Mouse (Mus musculus) left cerebral cortex, postnatal 25 days (tissue): ENCODE data around the gene Raf1. TPM values are rescaled to one million over a fixed set of nuclear protein-coding genes. Genes with fewer than 3 reads are reported as not detected.
A peak's percentile ranks its signal among the peaks of the same experiment; 100 is the strongest.

Experiments used
- DNase-seq, 2 experiments: peaks; one replicate each; pipeline ENCODE4 v3.0.0; 2022; ENCODE audit warnings: low spot score in 2 of 2, mixed read lengths in 1 of 2
- intact Hi-C: fragments of 180-260 bp; cut with DNase I; formaldehyde crosslinking; loops from one replicate; pipeline ENCODE4 v1.15.1; 2025
- total RNA-seq, 2 experiments: library from RNA; stranded (reverse); gene quantifications; 2 replicates each; pipeline ENCODE4 v1.2.3; 2021

Gene Raf1
- total RNA-seq, 2 experiments from 2014 or later, result 83.1 to 109 TPM

- intact Hi-C loops, result no loop called here
- no peak for DNase-seq
Measured at GRCm38 (mm10) chr6:115631056-115631795, 45.2 kb downstream of the Raf1 start.

GRCm38 (mm10) chr6:115626121-115626520 lies 50.3 kb downstream of the Raf1 start:
- DNase-seq, result no peak
- intact Hi-C loops, result no loop called here

- intact Hi-C loops, result no loop called here
- DNase-seq, result no peak
Measured at GRCm38 (mm10) chr6:115620942-115621341, 55.5 kb downstream of the Raf1 start.

- intact Hi-C loops, result no loop called here
- DNase-seq, result no peak
Measured at GRCm38 (mm10) chr6:115619818-115620217, 56.6 kb downstream of the Raf1 start.

GRCm38 (mm10) chr6:115615983-115616382 lies 60.5 kb downstream of the Raf1 start:
- intact Hi-C loops, result no loop called here
- no peak for DNase-seq

GRCm38 (mm10) chr6:115613793-115614192 lies 62.6 kb downstream of the Raf1 start:
- peak in 1 of 2 experiments; percentile 77 for DNase-seq
- intact Hi-C loops, result loop anchor here (5.0 kb wide), 1 partner anchor 194 kb away; the partner anchor contains the start of gene Rpl32

- no peak for DNase-seq
- intact Hi-C loops, result loop anchor here (5.0 kb wide), 1 partner anchor 197 kb away; the partner anchor contains the start of gene Rpl32
Measured at GRCm38 (mm10) chr6:115610301-115610700, 66.1 kb downstream of the Raf1 start.

GRCm38 (mm10) chr6:115609121-115609520 lies 67.3 kb downstream of the Raf1 start:
- intact Hi-C loops, result no loop called here
- no peak for DNase-seq

GRCm38 (mm10) chr6:115607429-115607828 lies 69.0 kb downstream of the Raf1 start:
- intact Hi-C loops, result no loop called here

GRCm38 (mm10) chr6:115606461-115606860 lies 70.0 kb downstream of the Raf1 start:
- intact Hi-C loops, result no loop called here
- DNase-seq, result no peak

More at GRCm38 (mm10) chr6:115607429-115607828, 69.0 kb downstream of the Raf1 start:
- peak; percentile 50 to 85 for DNase-seq

- intact Hi-C loops, result loop anchor here (2.0 kb wide), 1 partner anchor 75 kb away; the partner anchor contains the start of gene Raf1
- DNase-seq, result peak; percentile 75 to 84
Measured at GRCm38 (mm10) chr6:115601715-115602523, 74.5 kb downstream of the Raf1 start, which contains the start of gene Mkrn2. Gene Mkrn2 (plus strand): TSS chr6:115601902.

- intact Hi-C loops, result loop anchor here (2.0 kb wide), 1 partner anchor 75 kb away; the partner anchor contains the start of gene Raf1
- no peak for DNase-seq
Measured at GRCm38 (mm10) chr6:115601322-115601714, 75.1 kb downstream of the Raf1 start.

GRCm38 (mm10) chr6:115595667-115596066 lies 80.8 kb downstream of the Raf1 start:
- intact Hi-C loops, result no loop called here
- no peak for DNase-seq

GRCm38 (mm10) chr6:115594463-115594862 lies 82.0 kb downstream of the Raf1 start:
- intact Hi-C loops, result no loop called here
- no peak for DNase-seq

- intact Hi-C loops, result no loop called here
Measured at GRCm38 (mm10) chr6:115593252-115593651, 83.2 kb downstream of the Raf1 start.

GRCm38 (mm10) chr6:115592458-115592857 lies 84.0 kb downstream of the Raf1 start, which contains the start of gene Mkrn2os:
Gene Mkrn2os (minus strand): TSS chr6:115592576.
- no peak for DNase-seq
- intact Hi-C loops, result no loop called here

More at GRCm38 (mm10) chr6:115593252-115593651, 83.2 kb downstream of the Raf1 start:
- no peak for DNase-seq

- intact Hi-C loops, result no loop called here
- no peak for DNase-seq
Measured at GRCm38 (mm10) chr6:115591692-115592359, 84.6 kb downstream of the Raf1 start.

- intact Hi-C loops, result no loop called here
- DNase-seq, result no peak
Measured at GRCm38 (mm10) chr6:115586321-115586720, 90.1 kb downstream of the Raf1 start.

- intact Hi-C loops, result no loop called here
- no peak for DNase-seq
Measured at GRCm38 (mm10) chr6:115584176-115584575, 92.3 kb downstream of the Raf1 start.
